Mouse (Mus musculus) forebrain, embryonic 15.5 days (tissue): ENCODE data around the gene Foxn4. TPM values are rescaled to one million over a fixed set of nuclear protein-coding genes. Genes with fewer than 3 reads are reported as not detected.

Experiments
- ATAC-seq: fragments of 200-750 bp; cut with Nextera tagmentation; replicated peaks from 2 replicates; pipeline ENCODE4 v1.8.0; 2017; ENCODE audit warnings: mild to moderate bottlenecking, moderate TSS enrichment, moderate library complexity
- H3K27ac ChIP-seq: fragments of 300-500 bp; sonication (generic); replicated peaks from 2 replicates; pipeline ENCODE4 v1.5.1; 2015; ENCODE audit warnings: mild to moderate bottlenecking, inconsistent platforms
- H3K27me3 ChIP-seq: fragments of 300-500 bp; sonication (generic); 2 replicates; pipeline ENCODE4 v1.6.1; 2015; ENCODE audit warnings: inconsistent platforms
- H3K36me3 ChIP-seq: fragments of 300-500 bp; sonication (generic); 2 replicates; pipeline ENCODE4 v1.6.1; 2015; ENCODE audit warnings: mild to moderate bottlenecking, inconsistent platforms
- H3K4me1 ChIP-seq: fragments of 300-500 bp; sonication (generic); 2 replicates; pipeline ENCODE4 v1.6.1; 2015; ENCODE audit warnings: inconsistent platforms
- H3K4me2 ChIP-seq: fragments of 300-500 bp; sonication (generic); replicated peaks from 2 replicates; pipeline ENCODE4 v1.6.1; 2015; ENCODE audit warnings: mild to moderate bottlenecking, inconsistent platforms
- H3K4me3 ChIP-seq: fragments of 300-500 bp; sonication (generic); 2 replicates; pipeline ENCODE4 v1.5.1; 2015; ENCODE audit warnings: mild to moderate bottlenecking, inconsistent platforms
- H3K9ac ChIP-seq: fragments of 300-500 bp; sonication (generic); replicated peaks from 2 replicates; pipeline ENCODE4 v1.6.1; 2015; ENCODE audit warnings: mild to moderate bottlenecking, inconsistent platforms
- H3K9me3 ChIP-seq: fragments of 300-500 bp; sonication (generic); 2 replicates; pipeline ENCODE4 v1.6.1; 2016; ENCODE audit warnings: inconsistent platforms
- WGBS: fragments of 180-500 bp; shearing (Covaris S2); methylation state at CpG from one replicate; pipeline ENCODE4 v1.1.7; 2015; ENCODE audit warnings: mixed read lengths; 5-methylcytosine and 5-hydroxymethylcytosine counted together
- polyA plus RNA-seq: library from polyadenylated mRNA; unstranded; fragments of >200 nt; fragmentation: Nextera tagmentation; extraction: Ambion mirVana; gene quantifications from 2 replicates; pipeline ENCODE4 v1.2.1, GENCODE M21; 2015

Gene Foxn4
- polyA plus RNA-seq, 1 experiment from 2014 or later = 0.56 TPM

DNA sequence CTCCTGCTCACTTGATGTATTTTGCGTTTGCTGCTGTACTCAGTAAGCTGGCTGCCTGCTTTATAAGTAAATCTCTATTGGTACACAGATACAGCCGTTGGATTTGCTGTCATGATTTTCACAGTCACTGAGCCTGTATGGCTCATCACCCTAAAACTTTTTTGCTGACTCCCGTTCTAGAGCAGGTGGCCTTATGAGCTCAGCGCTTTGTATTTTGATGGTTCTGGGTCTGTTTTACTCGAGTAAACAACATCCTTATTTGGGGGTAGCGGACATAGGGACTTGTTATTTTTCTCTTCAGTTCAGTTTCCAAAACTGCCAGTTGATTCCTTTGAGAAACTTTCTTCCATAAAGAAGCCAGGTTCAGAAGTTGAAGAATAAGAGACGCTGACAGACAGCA is 47.6 kb downstream of the Foxn4 start:
- Histone ChIP-seq H3K4me2 (no peak overlapping the region), H3K27ac (no peak overlapping the region), H3K4me1 (no peaks in the 10 kb centered on the region), H3K9me3 (0 out of 2 replicates have a peak, but pooled peaks cover 8% of the 10 kb centered on the region), H3K9ac (no peak overlapping the region), H3K27me3 (no peaks in the 10 kb centered on the region), H3K36me3 (no peaks in the 10 kb centered on the region), H3K4me3 (no peak overlapping the region)
- no peak for ATAC-seq
- 92% methylated on average over 7 of the region's 7 CpGs for WGBS

DNA sequence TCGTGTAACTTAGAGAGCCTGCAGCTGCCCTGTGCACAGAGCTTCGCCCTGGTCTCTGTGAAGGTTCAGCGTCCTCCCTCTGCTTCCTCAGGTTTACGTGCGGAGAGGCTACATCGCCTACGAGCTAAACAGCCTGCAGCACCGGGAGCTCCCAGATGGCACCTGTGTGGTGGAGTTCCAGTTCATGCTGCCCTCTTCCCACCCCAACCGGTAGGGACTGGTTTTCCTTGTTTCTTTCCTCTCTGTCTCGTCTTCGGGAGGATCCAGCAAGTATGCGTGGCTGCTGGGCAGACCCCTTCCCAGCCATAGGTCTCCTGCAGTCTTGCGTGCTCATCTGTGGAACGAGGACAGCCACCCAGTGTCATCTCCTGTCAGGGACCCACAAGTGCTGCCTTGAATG is 54.8 kb downstream of the Foxn4 start:
- H3K27ac ChIP-seq = no peak overlapping the region
- no peak for ATAC-seq
- H3K4me1 ChIP-seq = no peaks in the 10 kb centered on the region
- no peaks in the 10 kb centered on the region for H3K36me3 ChIP-seq
- no peaks in the 10 kb centered on the region for H3K9me3 ChIP-seq
- H3K27me3 ChIP-seq = no peaks in the 10 kb centered on the region
- H3K9ac ChIP-seq = no peak overlapping the region
- H3K4me2 ChIP-seq = no peak overlapping the region
- H3K4me3 ChIP-seq = no peak overlapping the region
- WGBS = 86% methylated on average over 14 of the region's 14 CpGs

DNA sequence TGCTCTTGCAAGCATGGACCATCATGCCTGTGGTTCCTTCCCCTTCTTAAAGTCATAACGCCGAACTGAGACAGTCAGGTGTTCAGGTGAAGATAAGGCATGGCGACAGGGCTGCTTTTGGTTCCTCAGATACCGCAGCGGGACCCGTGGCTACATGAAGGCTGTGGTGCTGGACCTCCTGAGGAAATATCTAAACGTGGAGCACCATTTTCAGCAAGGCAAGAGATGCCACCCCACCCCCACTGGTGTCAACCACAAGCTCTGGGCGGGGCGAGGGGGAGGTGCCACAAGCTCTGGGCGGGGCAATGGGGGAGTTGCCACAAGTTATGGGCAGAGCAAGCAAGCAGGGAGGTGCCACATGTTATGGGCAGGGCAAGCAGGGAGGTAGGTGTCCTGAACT is 60.4 kb downstream of the Foxn4 start:
- Histone ChIP-seq H3K4me2 (no peak overlapping the region), H3K4me1 (no peaks in the 10 kb centered on the region), H3K27ac (no peak overlapping the region), H3K9me3 (no peaks in the 10 kb centered on the region), H3K9ac (no peak overlapping the region), H3K36me3 (no peaks in the 10 kb centered on the region), H3K4me3 (no peak overlapping the region), H3K27me3 (no peaks in the 10 kb centered on the region)
- 79% methylated on average over 10 of the region's 10 CpGs for whole genome bisulfite sequencing
- ATAC-seq = no peak

GRCm38 (mm10) chr5:114206158-114206557 is 67.4 kb downstream of the Foxn4 start:
- Histone ChIP-seq H3K9ac (no peak overlapping the region), H3K27ac (no peak overlapping the region), H3K36me3 (no peaks in the 10 kb centered on the region), H3K27me3 (no peaks in the 10 kb centered on the region), H3K4me1 (no peaks in the 10 kb centered on the region), H3K9me3 (no peaks in the 10 kb centered on the region), H3K4me3 (no peak overlapping the region), H3K4me2 (no peak overlapping the region)
- ATAC-seq = no peak
- WGBS = 87% methylated on average over 2 of the region's 2 CpGs

Other genes with a start within 250 kb of the Foxn4 start
- 18.4 and 20.4 TPM in 2 replicates for gene Usp30, start 208.3 kb downstream of the Foxn4 start, polyA plus RNA-seq
- gene Svop, start 182.2 kb downstream of the Foxn4 start, polyA plus RNA-seq = 81.8 and 87.2 TPM in 2 replicates
- 6.2 and 7.3 TPM in 2 replicates for gene Alkbh2, start 145.6 kb downstream of the Foxn4 start, polyA plus RNA-seq
- 22.7 and 25.8 TPM in 2 replicates for gene Ung, start 143.4 kb downstream of the Foxn4 start, polyA plus RNA-seq
- 1.6 and 3.0 TPM in 2 replicates for gene Acacb, start 127.3 kb downstream of the Foxn4 start, polyA plus RNA-seq
- gene Myo1h, start 15.4 kb upstream of the Foxn4 start, polyA plus RNA-seq = 0.57 and 0.80 TPM in 2 replicates
- gene Kctd10, start 106.7 kb upstream of the Foxn4 start, polyA plus RNA-seq = 85.7 and 89.3 TPM in 2 replicates
- 40.9 and 41.3 TPM in 2 replicates for gene Ube3b, start 106.8 kb upstream of the Foxn4 start, polyA plus RNA-seq
- 20.3 and 20.5 TPM in 2 replicates for gene Mmab, start 170.3 kb upstream of the Foxn4 start, polyA plus RNA-seq
- gene Mvk, start 170.5 kb upstream of the Foxn4 start, polyA plus RNA-seq = 46.3 and 49.4 TPM in 2 replicates